Mouse (Mus musculus): ENCODE data around the gene Fam129b. TPM values are rescaled to one million over a fixed set of nuclear protein-coding genes. Genes with fewer than 3 reads are reported as not detected.
"Not testable (repeated sequence)": the region's sequence is repeated elsewhere in the genome, so short reads cannot be mapped to it uniquely, and the experiment has no call there.

The Fam129b gene
- polyA plus RNA-seq, 1 experiment from 2014 or later, result 25.3 TPM

- H3K27ac ChIP-seq (ENCODE audit: low read length), result peak overlapping the region; percentile 85
- peak overlapping the region; percentile 75 for H3K9ac ChIP-seq (ENCODE audit: low read depth, low read length)
- no peaks in the 10 kb centered on the region for H3K9me3 ChIP-seq (replicated peaks; ENCODE audit: control insufficient read depth, low read length, poor library complexity, severe bottlenecking)
- WGBS, result 3% methylated on average over 12 of the region's 12 CpGs
- ATAC-seq, result no peak
- H3K4me1 ChIP-seq (ENCODE audit: control insufficient read depth, insufficient read depth, low read length), result peaks cover 22% of the 10 kb centered on the region
- H3K4me2 ChIP-seq (ENCODE audit: low read length), result peak overlapping the region; percentile 73
- no peaks in the 10 kb centered on the region for H3K27me3 ChIP-seq (ENCODE audit: control insufficient read depth, insufficient read depth, low read depth, low read length)
- H3K4me3 ChIP-seq (ENCODE audit: low read depth, low read length), result peak overlapping the region; percentile 50
- no peaks in the 10 kb centered on the region for H3K36me3 ChIP-seq (ENCODE audit: control insufficient read depth, insufficient read depth, low read length)
Measured at GRCm38 (mm10) chr2:32845572-32846100, 30.3 kb upstream of the Fam129b start.

GRCm38 (mm10) chr2:32846101-32846804, 29.7 kb upstream of the Fam129b start:
- peaks cover 22% of the 10 kb centered on the region for H3K4me1 ChIP-seq (ENCODE audit: control insufficient read depth, insufficient read depth, low read length)
- H3K4me3 ChIP-seq (ENCODE audit: low read depth, low read length), result peak overlapping the region; percentile 50
- peak overlapping the region; percentile 85 for H3K27ac ChIP-seq (ENCODE audit: low read length)
- WGBS, result 0% methylated on average over 32 of the region's 33 CpGs
- ATAC-seq, result peak; percentile 59
- H3K27me3 ChIP-seq (ENCODE audit: control insufficient read depth, insufficient read depth, low read depth, low read length), result 0 out of 2 replicates have a peak, but pooled peaks cover 2% of the 10 kb centered on the region
- no peaks in the 10 kb centered on the region for H3K36me3 ChIP-seq (ENCODE audit: control insufficient read depth, insufficient read depth, low read length)
- H3K9me3 ChIP-seq (replicated peaks; ENCODE audit: control insufficient read depth, low read length, poor library complexity, severe bottlenecking), result no peaks in the 10 kb centered on the region
- peak overlapping the region; percentile 73 for H3K4me2 ChIP-seq (ENCODE audit: low read length)
- H3K9ac ChIP-seq (ENCODE audit: low read depth, low read length), result peak overlapping the region; percentile 75

GRCm38 (mm10) chr2:32846805-32847467, 29.0 kb upstream of the Fam129b start, which contains the start of gene Stxbp1:
TSS of gene Stxbp1 (minus strand) at chr2:32847245.
- H3K9ac ChIP-seq (ENCODE audit: low read depth, low read length), result peak within 1 kb of the TSS; percentile 75
- H3K27ac ChIP-seq (ENCODE audit: low read length), result peak within 1 kb of the TSS; percentile 85
- peak within 1 kb of the TSS; percentile 73 for H3K4me2 ChIP-seq (ENCODE audit: low read length)
- no peaks in the 10 kb centered on the region for H3K9me3 ChIP-seq (replicated peaks; ENCODE audit: control insufficient read depth, low read length, poor library complexity, severe bottlenecking)
- no peaks in the 10 kb centered on the region for H3K36me3 ChIP-seq (ENCODE audit: control insufficient read depth, insufficient read depth, low read length)
- under 1% methylated on average over 46 of the region's 78 CpGs for WGBS
- ATAC-seq, result peak; percentile 93
- peak within 1 kb of the TSS; percentile 50 for H3K4me3 ChIP-seq (ENCODE audit: low read depth, low read length)
- H3K4me1 ChIP-seq (ENCODE audit: control insufficient read depth, insufficient read depth, low read length), result peaks cover 22% of the 10 kb centered on the region
- 0 out of 2 replicates have a peak, but pooled peaks cover 2% of the 10 kb centered on the region for H3K27me3 ChIP-seq (ENCODE audit: control insufficient read depth, insufficient read depth, low read depth, low read length)

GRCm38 (mm10) chr2:32847468-32847821, 28.5 kb upstream of the Fam129b start:
- H3K9me3 ChIP-seq (replicated peaks; ENCODE audit: control insufficient read depth, low read length, poor library complexity, severe bottlenecking), result no peaks in the 10 kb centered on the region
- H3K4me2 ChIP-seq (ENCODE audit: low read length), result peak overlapping the region; percentile 57
- peak overlapping the region; percentile 50 for H3K27ac ChIP-seq (ENCODE audit: low read length)
- ATAC-seq, result peak; percentile 50
- H3K4me1 ChIP-seq (ENCODE audit: control insufficient read depth, insufficient read depth, low read length), result peaks cover 22% of the 10 kb centered on the region
- H3K36me3 ChIP-seq (ENCODE audit: control insufficient read depth, insufficient read depth, low read length), result no peaks in the 10 kb centered on the region
- WGBS, result 55% methylated on average over 6 of the region's 6 CpGs
- H3K9ac ChIP-seq (ENCODE audit: low read depth, low read length), result peak overlapping the region; percentile 75
- 0 out of 2 replicates have a peak, but pooled peaks cover 2% of the 10 kb centered on the region for H3K27me3 ChIP-seq (ENCODE audit: control insufficient read depth, insufficient read depth, low read depth, low read length)
- H3K4me3 ChIP-seq (ENCODE audit: low read depth, low read length), result peak overlapping the region; percentile 50

- 2% methylated on average over 20 of the region's 20 CpGs for WGBS
- peak overlapping the region; percentile 6; the same call in 1 of the 2 replicates for H3K4me3 ChIP-seq (ENCODE audit: low read depth, low read length)
- H3K9me3 ChIP-seq (replicated peaks; ENCODE audit: control insufficient read depth, low read length, poor library complexity, severe bottlenecking), result no peaks in the 10 kb centered on the region
- H3K4me1 ChIP-seq (ENCODE audit: control insufficient read depth, insufficient read depth, low read length), result peaks cover 4% of the 10 kb centered on the region; the same call in 1 of the 2 replicates
- peak overlapping the region; percentile 39 for H3K4me2 ChIP-seq (ENCODE audit: low read length)
- ATAC-seq, result peak; percentile 43; the same call in 1 of the 2 replicates
- peak overlapping the region; percentile 49 for H3K9ac ChIP-seq (ENCODE audit: low read depth, low read length)
- H3K27me3 ChIP-seq (ENCODE audit: control insufficient read depth, insufficient read depth, low read depth, low read length), result 0 out of 2 replicates have a peak, but pooled peaks cover 2% of the 10 kb centered on the region
- H3K36me3 ChIP-seq (ENCODE audit: control insufficient read depth, insufficient read depth, low read length), result no peaks in the 10 kb centered on the region
- no peak overlapping the region for H3K27ac ChIP-seq (ENCODE audit: low read length)
Measured at GRCm38 (mm10) chr2:32852156-32852555, 23.8 kb upstream of the Fam129b start.

GRCm38 (mm10) chr2:32853716-32854115, 22.2 kb upstream of the Fam129b start:
- not testable (repeated sequence) for H3K9me3 ChIP-seq (replicated peaks; ENCODE audit: control insufficient read depth, low read length, poor library complexity, severe bottlenecking); H3K27ac ChIP-seq (ENCODE audit: low read length); H3K4me1 ChIP-seq (ENCODE audit: control insufficient read depth, insufficient read depth, low read length); H3K36me3 ChIP-seq (ENCODE audit: control insufficient read depth, insufficient read depth, low read length); H3K9ac ChIP-seq (ENCODE audit: low read depth, low read length); H3K4me2 ChIP-seq (ENCODE audit: low read length); ATAC-seq; H3K27me3 ChIP-seq (ENCODE audit: control insufficient read depth, insufficient read depth, low read depth, low read length); H3K4me3 ChIP-seq (ENCODE audit: low read depth, low read length)
- WGBS, result 61% methylated on average over 4 of the region's 4 CpGs

- 4% methylated on average over 8 of the region's 8 CpGs for WGBS
- H3K27me3 ChIP-seq (ENCODE audit: control insufficient read depth, insufficient read depth, low read depth, low read length), result 0 out of 2 replicates have a peak, but pooled peaks cover 2% of the 10 kb centered on the region
- no peak overlapping the region for H3K4me2 ChIP-seq (ENCODE audit: low read length)
- H3K9ac ChIP-seq (ENCODE audit: low read depth, low read length), result no peak overlapping the region
- H3K9me3 ChIP-seq (replicated peaks; ENCODE audit: control insufficient read depth, low read length, poor library complexity, severe bottlenecking), result no peaks in the 10 kb centered on the region
- H3K4me3 ChIP-seq (ENCODE audit: low read depth, low read length), result no peak overlapping the region
- no peak overlapping the region for H3K27ac ChIP-seq (ENCODE audit: low read length)
- H3K36me3 ChIP-seq (ENCODE audit: control insufficient read depth, insufficient read depth, low read length), result no peaks in the 10 kb centered on the region
- 0 out of 2 replicates have a peak, but pooled peaks have one; percentile 55 for ATAC-seq
- H3K4me1 ChIP-seq (ENCODE audit: control insufficient read depth, insufficient read depth, low read length), result no peaks in the 10 kb centered on the region
Measured at GRCm38 (mm10) chr2:32854206-32854605, 21.7 kb upstream of the Fam129b start.

GRCm38 (mm10) chr2:32855046-32855785, 20.7 kb upstream of the Fam129b start:
- Histone ChIP-seq H3K27ac (ENCODE audit: low read length) (no peak overlapping the region), H3K27me3 (ENCODE audit: control insufficient read depth, insufficient read depth, low read depth, low read length) (0 out of 2 replicates have a peak, but pooled peaks cover 2% of the 10 kb centered on the region), H3K4me2 (ENCODE audit: low read length) (no peak overlapping the region), H3K9ac (ENCODE audit: low read depth, low read length) (no peak overlapping the region), H3K36me3 (ENCODE audit: control insufficient read depth, insufficient read depth, low read length) (no peaks in the 10 kb centered on the region), H3K9me3 (replicated peaks; ENCODE audit: control insufficient read depth, low read length, poor library complexity, severe bottlenecking) (no peaks in the 10 kb centered on the region), H3K4me1 (ENCODE audit: control insufficient read depth, insufficient read depth, low read length) (no peaks in the 10 kb centered on the region), H3K4me3 (ENCODE audit: low read depth, low read length) (no peak overlapping the region)
- 71% methylated on average over 7 of the region's 7 CpGs for WGBS
- ATAC-seq, result no peak
